Mouse (Mus musculus) layer of hippocampus, adult 2 months (tissue): ENCODE measurements around the gene Rsph6a. TPM values are rescaled to one million over a fixed set of nuclear protein-coding genes. Genes with fewer than 3 reads are reported as not detected.

Experiments
- DNase-seq, 2 experiments: peaks; one replicate each; pipeline ENCODE4 v3.0.0; 2022; ENCODE audit warnings: low spot score in 2 of 2
- H3K27ac ChIP-seq: fragments of 200-600 bp; 2 replicates; pipeline ENCODE4 v1.8.1; 2022
- H3K4me3 ChIP-seq: fragments of 200-600 bp; 2 replicates; pipeline ENCODE4 v1.8.1; 2022; ENCODE audit warnings: mild to moderate bottlenecking
- CTCF ChIP-seq: fragments of 200-600 bp; conservative IDR thresholded peaks from 2 replicates; pipeline ENCODE4 v1.8.1; 2022; ENCODE audit warnings: antibody characterized with exemption, mild to moderate bottlenecking, moderate library complexity
- long read RNA-seq, 2 experiments: library from polyadenylated mRNA; stranded (forward); transcript quantifications; one replicate each; pipeline ENCODE4 v2.0.0; 2021; ENCODE audit warnings: borderline mapping rate in 2 of 2
- total RNA-seq, 2 experiments: library from RNA; stranded (reverse); gene quantifications; 2 replicates each; pipeline ENCODE4 v1.2.3; 2021

The Rsph6a gene
- total RNA-seq, result under 1 TPM in 1 of 2 experiments, not detected in 1; 0.20 TPM
- long read RNA-seq, experiment 1, partial matches to known transcripts, result 0 of 7 reads
- long read RNA-seq, experiment 1, other reads (novel, unspliced or antisense), result 7 of 7 reads
- long read RNA-seq, experiment 2, partial matches to known transcripts, result 1 of 4 reads
- long read RNA-seq, experiment 2, other reads (novel, unspliced or antisense), result 3 of 4 reads

- no peak within 1 kb of the TSS for H3K4me3 ChIP-seq
- peak within 1 kb of the TSS; percentile 89 for H3K27ac ChIP-seq
- peak; percentile 70 for TF ChIP-seq CTCF
- peak in 1 of 2 experiments; percentile 59 for DNase-seq
Measured at GRCm38 (mm10) chr7:19054047-19054776, at the start of gene Rsph6a. TSS of gene Rsph6a (plus strand) at chr7:19054690.

- Histone ChIP-seq H3K4me3 (peak overlapping the region; percentile 84; the same call in 1 of the 2 replicates), H3K27ac (no peak overlapping the region)
- DNase-seq, result no peak
- TF ChIP-seq CTCF, result no peak
Measured at GRCm38 (mm10) chr7:19005417-19006121, 48.9 kb upstream of the Rsph6a start.

- no peak overlapping the region for H3K27ac ChIP-seq
- peak; percentile 83 to 87 for DNase-seq
- peak overlapping the region; percentile 6; the same call in 1 of the 2 replicates for H3K4me3 ChIP-seq
- TF ChIP-seq CTCF, result peak; percentile 99
Measured at GRCm38 (mm10) chr7:19006476-19006875, 48.0 kb upstream of the Rsph6a start.

DNA sequence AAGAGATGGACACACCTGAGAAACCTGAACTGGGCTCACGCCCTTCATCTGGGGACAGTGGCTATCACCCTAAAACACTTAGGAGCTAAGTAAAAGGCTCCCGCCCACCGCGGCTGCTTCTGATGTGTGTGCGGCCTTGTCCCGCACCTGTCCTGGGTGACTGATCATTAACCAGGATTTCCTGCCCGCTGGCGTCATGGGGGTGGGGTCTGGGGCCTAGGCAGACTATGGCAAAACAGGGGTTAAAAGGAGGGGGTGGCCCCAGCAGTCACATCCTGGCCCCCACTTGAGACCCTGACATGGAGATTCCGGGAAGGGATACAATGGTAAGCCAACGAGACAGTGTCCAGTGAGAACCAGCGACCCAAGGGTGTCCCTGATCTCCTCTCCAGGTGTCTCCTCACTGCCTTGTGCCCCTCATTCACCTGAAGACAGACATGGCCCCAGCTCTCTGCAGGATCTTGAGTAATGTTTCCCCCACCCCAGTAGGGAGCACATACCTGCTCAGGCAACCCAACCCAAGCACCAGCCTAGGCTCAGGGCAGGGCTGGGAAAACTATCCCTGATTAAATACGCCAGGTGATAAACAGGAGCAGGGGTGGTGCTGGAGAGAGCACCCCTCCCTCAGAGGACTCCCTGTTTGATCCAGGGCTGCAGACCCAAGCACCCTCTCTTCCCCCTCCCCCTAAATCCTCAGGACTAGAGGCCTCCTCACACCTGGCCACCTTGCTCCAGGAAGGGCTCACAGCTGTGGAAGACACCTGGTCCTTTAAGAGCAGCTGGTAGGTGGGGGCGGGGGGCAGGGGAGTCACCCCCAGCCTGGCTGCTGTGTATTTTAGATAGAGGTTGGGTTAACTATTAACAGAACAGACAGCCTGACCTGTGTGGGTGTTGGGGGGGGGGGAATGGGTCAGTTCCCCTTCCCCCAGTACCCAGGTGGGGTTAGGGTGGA lies 47.2 kb upstream of the Rsph6a start:
- no peak for DNase-seq
- Histone ChIP-seq H3K27ac (no peak overlapping the region), H3K4me3 (no peak overlapping the region)
- TF ChIP-seq CTCF, result no peak

GRCm38 (mm10) chr7:19010581-19010980 lies 43.9 kb upstream of the Rsph6a start:
- no peak for DNase-seq
- Histone ChIP-seq H3K4me3 (no peak overlapping the region), H3K27ac (no peak overlapping the region)
- no peak for TF ChIP-seq CTCF

DNA sequence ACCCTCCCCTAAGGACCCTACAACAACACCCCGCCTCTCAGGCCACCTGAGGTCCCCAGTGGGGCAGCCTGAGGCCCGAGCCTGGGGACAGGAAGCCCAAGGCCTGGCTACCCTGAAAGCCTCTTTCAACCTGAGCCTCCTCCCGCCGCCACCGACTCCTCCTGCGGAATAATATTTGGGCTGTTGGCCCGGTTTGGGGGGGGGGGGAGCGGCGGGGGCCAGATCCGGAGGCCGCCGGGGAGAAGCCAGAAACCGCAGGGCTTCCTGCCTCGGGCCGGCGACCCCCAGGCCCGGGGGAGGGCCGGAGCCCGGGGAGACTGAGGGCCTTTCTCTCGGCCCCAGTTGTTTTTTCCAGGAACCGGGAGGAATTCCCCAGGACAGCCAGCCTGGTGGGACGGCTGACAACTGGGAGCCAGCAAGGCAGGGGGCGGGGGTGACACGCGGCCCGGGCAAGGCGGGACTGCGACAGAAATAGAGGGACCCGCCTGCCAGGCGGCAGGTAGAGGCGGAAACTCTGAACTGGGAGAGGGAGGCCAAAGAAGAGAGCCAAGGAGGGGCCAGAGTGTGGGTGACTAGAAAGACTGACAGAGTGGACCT lies 42.4 kb upstream of the Rsph6a start:
- H3K27ac ChIP-seq, result peak overlapping the region; percentile 51; the same call in 1 of the 2 replicates
- peak overlapping the region; percentile 29 for H3K4me3 ChIP-seq
- no peak for DNase-seq
- TF ChIP-seq CTCF, result no peak

DNA sequence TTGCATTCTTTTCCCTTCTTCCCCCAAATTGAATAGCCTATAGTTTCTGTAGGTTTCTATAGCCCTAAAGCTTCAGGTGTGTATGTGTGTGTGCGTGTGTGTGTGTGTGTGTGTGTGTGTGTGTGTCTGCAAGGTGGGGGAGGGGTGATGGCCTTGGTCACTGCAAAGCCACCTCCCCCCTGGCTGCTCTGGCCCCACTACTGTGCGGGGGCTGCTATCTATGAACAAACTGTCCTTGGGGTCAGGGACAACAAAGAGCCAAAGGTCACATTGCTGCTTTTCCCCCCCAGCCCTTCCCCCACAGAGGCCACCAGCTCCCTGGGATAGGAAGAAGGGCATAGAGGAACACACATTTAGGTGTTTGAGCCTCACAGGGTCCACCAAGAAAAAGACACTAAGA lies 41.6 kb upstream of the Rsph6a start:
- no peak overlapping the region for H3K27ac ChIP-seq
- DNase-seq, result no peak
- TF ChIP-seq CTCF, result no peak
- no peak overlapping the region for H3K4me3 ChIP-seq

DNA sequence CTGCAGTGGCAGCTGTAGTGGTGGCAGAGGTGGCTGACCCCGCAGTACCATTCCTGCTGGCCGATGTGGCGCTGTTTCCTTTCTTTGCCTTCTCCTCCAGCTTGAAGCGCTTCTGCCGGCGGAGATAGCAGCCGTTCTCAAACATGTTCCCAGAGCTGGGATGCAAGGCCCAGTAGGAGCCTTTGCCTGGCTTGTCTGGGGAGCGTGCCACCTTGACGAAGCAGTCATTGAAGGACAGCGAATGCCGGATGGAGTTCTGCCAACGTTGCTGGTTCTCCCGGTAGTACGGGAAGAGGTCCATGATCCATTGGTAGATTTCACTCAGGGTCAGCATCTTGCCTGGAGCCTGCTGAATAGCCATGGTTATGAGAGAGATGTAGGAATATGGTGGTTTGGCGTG lies 40.0 kb upstream of the Rsph6a start:
- Histone ChIP-seq H3K27ac (no peak overlapping the region), H3K4me3 (no peak overlapping the region)
- DNase-seq, result no peak
- no peak for TF ChIP-seq CTCF

GRCm38 (mm10) chr7:19016042-19016441 lies 38.4 kb upstream of the Rsph6a start:
- H3K27ac ChIP-seq, result no peak overlapping the region
- H3K4me3 ChIP-seq, result no peak overlapping the region
- DNase-seq, result no peak
- TF ChIP-seq CTCF, result no peak

GRCm38 (mm10) chr7:19017909-19018308 lies 36.6 kb upstream of the Rsph6a start:
- no peak overlapping the region for H3K4me3 ChIP-seq
- no peak for TF ChIP-seq CTCF
- H3K27ac ChIP-seq, result no peak overlapping the region
- DNase-seq, result no peak

GRCm38 (mm10) chr7:19021048-19021447 lies 33.4 kb upstream of the Rsph6a start:
- Histone ChIP-seq H3K4me3 (no peak overlapping the region), H3K27ac (no peak overlapping the region)
- no peak for DNase-seq
- TF ChIP-seq CTCF, result no peak

DNA sequence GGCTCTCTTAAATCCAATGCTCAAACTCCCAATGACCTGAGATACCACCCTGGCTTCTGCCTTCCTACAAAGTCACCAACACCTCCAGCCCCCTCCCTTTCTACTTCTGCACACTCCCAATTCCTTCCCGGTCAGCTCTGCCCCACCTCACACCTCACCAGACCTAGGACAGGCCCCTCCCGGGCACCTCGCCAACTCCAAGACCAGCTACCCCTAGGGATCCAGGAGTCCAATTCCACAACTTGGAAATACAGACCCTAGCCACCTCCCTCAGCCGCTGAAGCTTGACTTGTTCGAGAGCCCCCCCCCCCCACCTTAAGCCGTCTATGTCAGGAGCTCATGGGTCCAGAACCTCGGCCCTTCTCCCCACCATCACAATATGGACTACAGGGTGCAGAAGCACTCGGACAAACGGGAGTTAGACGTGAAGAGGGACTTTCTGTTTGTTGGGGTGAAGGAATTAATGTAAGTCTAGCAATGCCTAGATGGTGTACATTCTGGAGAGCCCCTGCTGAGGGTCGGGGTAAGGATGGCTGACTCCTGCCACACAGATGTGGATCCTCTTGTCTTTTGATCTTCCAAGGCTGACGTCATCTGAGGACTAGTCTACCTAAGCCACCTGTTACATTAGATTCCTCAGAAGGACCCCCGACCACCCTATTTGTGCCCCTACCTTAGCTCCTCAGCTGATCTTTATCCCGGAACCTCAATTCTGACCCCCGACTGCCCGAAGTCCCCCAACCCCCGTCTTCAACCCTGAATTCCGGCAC lies 32.1 kb upstream of the Rsph6a start:
- TF ChIP-seq CTCF, result no peak
- no peak for DNase-seq
- Histone ChIP-seq H3K27ac (no peak overlapping the region), H3K4me3 (no peak overlapping the region)
